Mouse (Mus musculus) myocyte (in vitro differentiated cells): ENCODE data around the gene Wwc1. TPM values are rescaled to one million over a fixed set of nuclear protein-coding genes. Genes with fewer than 3 reads are reported as not detected.

Experiments used
- H3K27me3 ChIP-seq: one replicate; pipeline ENCODE4 v1.6.1; 2011; ENCODE audit not compliant: control insufficient read depth, insufficient read depth, insufficient read length
- H3K36me3 ChIP-seq: one replicate; pipeline ENCODE4 v1.6.1; 2011; ENCODE audit not compliant: control insufficient read depth, insufficient read depth
- H3K4me2 ChIP-seq: one replicate; pipeline ENCODE4 v1.6.1; 2011; ENCODE audit warnings: low read depth, control low read depth
- H3K4me3 ChIP-seq: one replicate; pipeline ENCODE4 v1.5.1; 2011; ENCODE audit warnings: mild to moderate bottlenecking, control low read depth, moderate library complexity
- H3K79me2 ChIP-seq: one replicate; pipeline ENCODE4 v1.6.1; 2011; ENCODE audit not compliant: control insufficient read depth, insufficient read depth
- H3ac ChIP-seq: one replicate; pipeline ENCODE4 v1.6.1; 2011; ENCODE audit not compliant: control insufficient read depth, insufficient read length
- CEBPB ChIP-seq: IDR thresholded peaks from 2 replicates; pipeline ENCODE4 v1.6.1; 2011; ENCODE audit warnings: mild to moderate bottlenecking, moderate library complexity; ENCODE audit not compliant: poor library complexity, insufficient read depth, severe bottlenecking
- E2F4 ChIP-seq: IDR thresholded peaks from one replicate; pipeline ENCODE4 v1.6.1; 2011; ENCODE audit warnings: mild to moderate bottlenecking, control low read depth, moderate library complexity; ENCODE audit not compliant: insufficient read depth
- MAX ChIP-seq: IDR thresholded peaks from one replicate; pipeline ENCODE4 v1.6.1; 2011; ENCODE audit warnings: low read depth, mild to moderate bottlenecking, control low read depth
- MYOD1 ChIP-seq, 3 experiments: IDR thresholded peaks; one replicate each; pipeline ENCODE4 v1.6.1; 2011; ENCODE audit warnings: control low read depth in 2 of 3, low read depth in 2 of 3, mild to moderate bottlenecking in 2 of 3, moderate library complexity in 1 of 3; ENCODE audit not compliant: insufficient read length in 2 of 3, control insufficient read depth in 1 of 3
- MYOG ChIP-seq, 3 experiments: IDR thresholded peaks; one replicate each; pipeline ENCODE4 v1.6.1; 2011; ENCODE audit warnings: control low read depth in 2 of 3, low read depth in 2 of 3, mild to moderate bottlenecking in 2 of 3; ENCODE audit not compliant: insufficient read length in 2 of 3, control insufficient read depth in 1 of 3, insufficient read depth in 1 of 3
- POLR2A ChIP-seq: IDR thresholded peaks from one replicate; pipeline ENCODE4 v1.6.1; 2011; ENCODE audit warnings: low read depth, mild to moderate bottlenecking, control low read depth, moderate library complexity; ENCODE audit not compliant: insufficient read length
- POLR2AphosphoS2 ChIP-seq: IDR thresholded peaks from one replicate; pipeline ENCODE4 v1.6.1; 2011; ENCODE audit warnings: low read depth, control low read depth; ENCODE audit not compliant: insufficient read length
- REST ChIP-seq: IDR thresholded peaks from one replicate; pipeline ENCODE4 v1.6.1; 2011; ENCODE audit warnings: mild to moderate bottlenecking, control low read depth, moderate library complexity; ENCODE audit not compliant: insufficient read depth, insufficient read length
- SRF ChIP-seq: IDR thresholded peaks from one replicate; pipeline ENCODE4 v1.6.1; 2011; ENCODE audit warnings: low read depth; ENCODE audit not compliant: control insufficient read depth, insufficient read length
- TCF12 ChIP-seq: IDR thresholded peaks from one replicate; pipeline ENCODE4 v1.6.1; 2011; ENCODE audit warnings: mild to moderate bottlenecking, control low read depth; ENCODE audit not compliant: poor library complexity, insufficient read depth, severe bottlenecking
- TCF3 ChIP-seq: IDR thresholded peaks from one replicate; pipeline ENCODE4 v1.6.1; 2011; ENCODE audit warnings: low read depth, control low read depth; ENCODE audit not compliant: insufficient read length
- USF1 ChIP-seq: IDR thresholded peaks from one replicate; pipeline ENCODE4 v1.6.1; 2011; ENCODE audit warnings: low read depth, mild to moderate bottlenecking, control low read depth, moderate library complexity
- polyA plus RNA-seq: library from polyadenylated mRNA; unstranded; fragments of >200 nt; fragmentation: generic; extraction: Trizol; gene quantifications from one replicate; pipeline ENCODE4 v1.2.1, GENCODE M21; 2012; ENCODE audit warnings: missing spikeins

Wwc1 gene
- polyA plus RNA-seq, 1 experiment = 1.2 TPM

- H3K4me2 ChIP-seq = no peak overlapping the region
- H3K36me3 ChIP-seq = no peaks in the 10 kb centered on the region
- H3K4me3 ChIP-seq = no peak overlapping the region
- TF ChIP-seq SRF = no peak
- no peak for TF ChIP-seq REST
- no peak for TF ChIP-seq USF1
- TF ChIP-seq CEBPB = no peak
- no peak for TF ChIP-seq TCF3
- TF ChIP-seq MYOG (IDR thresholded peaks at IDR 0.05; ENCODE audit: control insufficient read depth in 1 of 3, insufficient read depth in 1 of 3, insufficient read length in 2 of 3, low read depth in 2 of 3) = no peak
- no peak for TF ChIP-seq MAX
- TF ChIP-seq E2F4 = no peak
- no peak for TF ChIP-seq MYOD1 (IDR thresholded peaks at IDR 0.05; ENCODE audit: control insufficient read depth in 1 of 3, insufficient read length in 2 of 3, low read depth in 2 of 3)
- no peak for TF ChIP-seq TCF12
- no peak for TF ChIP-seq POLR2AphosphoS2
- no peak for TF ChIP-seq POLR2A
- H3K27me3 ChIP-seq = no peaks in the 10 kb centered on the region
- no peaks in the 10 kb centered on the region for H3K79me2 ChIP-seq
- H3ac ChIP-seq = no peak overlapping the region
Measured at GRCm38 (mm10) chr11:35933402-35934085, 46.8 kb downstream of the Wwc1 start.

GRCm38 (mm10) chr11:35932121-35932885 is 48.0 kb downstream of the Wwc1 start:
- Histone ChIP-seq H3K36me3 (no peaks in the 10 kb centered on the region), H3K4me2 (no peak overlapping the region), H3K4me3 (no peak overlapping the region), H3K79me2 (no peaks in the 10 kb centered on the region), H3K27me3 (no peaks in the 10 kb centered on the region), H3ac (no peak overlapping the region)
- TF ChIP-seq MYOG (IDR thresholded peaks at IDR 0.05; ENCODE audit: control insufficient read depth in 1 of 3, insufficient read depth in 1 of 3, insufficient read length in 2 of 3, low read depth in 2 of 3) (no peak), REST (no peak), MYOD1 (IDR thresholded peaks at IDR 0.05; ENCODE audit: control insufficient read depth in 1 of 3, insufficient read length in 2 of 3, low read depth in 2 of 3) (no peak), POLR2A (no peak), SRF (no peak), POLR2AphosphoS2 (no peak)

- TF ChIP-seq MYOG (IDR thresholded peaks at IDR 0.05; ENCODE audit: control insufficient read depth in 1 of 3, insufficient read depth in 1 of 3, insufficient read length in 2 of 3, low read depth in 2 of 3) = no peak
- TF ChIP-seq TCF3 = no peak
- TF ChIP-seq REST = no peak
- Histone ChIP-seq H3ac (no peak overlapping the region), H3K27me3 (no peaks in the 10 kb centered on the region), H3K36me3 (no peaks in the 10 kb centered on the region), H3K4me3 (no peak overlapping the region), H3K4me2 (no peak overlapping the region), H3K79me2 (no peaks in the 10 kb centered on the region)
Measured at GRCm38 (mm10) chr11:35930511-35931060, 49.7 kb downstream of the Wwc1 start.

- Histone ChIP-seq H3K4me2 (no peak overlapping the region), H3K79me2 (no peaks in the 10 kb centered on the region), H3ac (no peak overlapping the region), H3K4me3 (no peak overlapping the region), H3K27me3 (no peaks in the 10 kb centered on the region), H3K36me3 (no peaks in the 10 kb centered on the region)
- TF ChIP-seq TCF12 (no peak), REST (no peak), CEBPB (no peak), SRF (no peak), MYOG (IDR thresholded peaks at IDR 0.05; ENCODE audit: control insufficient read depth in 1 of 3, insufficient read depth in 1 of 3, insufficient read length in 2 of 3, low read depth in 2 of 3) (no peak), MYOD1 (IDR thresholded peaks at IDR 0.05; ENCODE audit: control insufficient read depth in 1 of 3, insufficient read length in 2 of 3, low read depth in 2 of 3) (no peak), POLR2AphosphoS2 (no peak), E2F4 (no peak), USF1 (no peak), POLR2A (no peak)
Measured at GRCm38 (mm10) chr11:35928453-35928852, 51.9 kb downstream of the Wwc1 start.

GRCm38 (mm10) chr11:35927309-35927708 is 53.0 kb downstream of the Wwc1 start:
- no peak for TF ChIP-seq TCF3
- TF ChIP-seq TCF12 = no peak
- TF ChIP-seq USF1 = no peak
- no peak for TF ChIP-seq POLR2AphosphoS2
- no peak for TF ChIP-seq E2F4
- TF ChIP-seq SRF = no peak
- TF ChIP-seq CEBPB = no peak
- no peak for TF ChIP-seq MYOD1 (IDR thresholded peaks at IDR 0.05; ENCODE audit: control insufficient read depth in 1 of 3, insufficient read length in 2 of 3, low read depth in 2 of 3)
- no peak for TF ChIP-seq MAX
- TF ChIP-seq POLR2A = no peak
- TF ChIP-seq REST = no peak
- no peak for TF ChIP-seq MYOG (IDR thresholded peaks at IDR 0.05; ENCODE audit: control insufficient read depth in 1 of 3, insufficient read depth in 1 of 3, insufficient read length in 2 of 3, low read depth in 2 of 3)
- Histone ChIP-seq H3K4me3 (no peak overlapping the region), H3K36me3 (no peaks in the 10 kb centered on the region)

More at GRCm38 (mm10) chr11:35927309-35927708, 53.0 kb downstream of the Wwc1 start:
- Histone ChIP-seq H3K79me2 (no peaks in the 10 kb centered on the region), H3K4me2 (no peak overlapping the region), H3K27me3 (no peaks in the 10 kb centered on the region), H3ac (no peak overlapping the region)
